In genomic region chr7:66791022-66791421, GRCm38 (mm10) we compare ENCODE assay signal across 19 mouse cellular contexts. TPM values are rescaled to one million over a fixed set of nuclear protein-coding genes. Genes with fewer than 3 reads are reported as not detected.
"Had no signal": no experiment of that assay in that cellular context is flagged by ENCODE, and none has a peak within 500 bp of the region (broad histone marks: within the 10 kb centered on the region; RNA-seq: fewer than 3 reads in every experiment).

No protein-coding gene starts in this region.

- H3K27ac ChIP-seq: heart, embryonic 13.5 days; heart, embryonic 15.5 days; hindbrain, embryonic 13.5 days; hindbrain, embryonic 15.5 days; hindbrain, postnatal 0 days; limb, embryonic 13.5 days; limb, embryonic 15.5 days; liver, embryonic 12.5 days had no signal

- H3K36me3 ChIP-seq: heart, embryonic 13.5 days; heart, embryonic 15.5 days; hindbrain, embryonic 13.5 days; hindbrain, embryonic 15.5 days; kidney, embryonic 15.5 days; limb, embryonic 13.5 days; limb, embryonic 15.5 days; liver, embryonic 12.5 days had no signal

- H3K4me3 ChIP-seq: heart, embryonic 13.5 days; heart, embryonic 15.5 days; hindbrain, embryonic 13.5 days; hindbrain, embryonic 15.5 days; kidney, embryonic 15.5 days; limb, embryonic 13.5 days; limb, embryonic 15.5 days; liver, embryonic 12.5 days had no signal

- H3K9ac ChIP-seq: heart, embryonic 13.5 days; heart, embryonic 15.5 days; hindbrain, embryonic 13.5 days; hindbrain, embryonic 15.5 days; kidney, embryonic 15.5 days; limb, embryonic 13.5 days; limb, embryonic 15.5 days; liver, embryonic 12.5 days had no signal

- H3K9me3 ChIP-seq: heart, embryonic 13.5 days; heart, embryonic 15.5 days; hindbrain, embryonic 13.5 days; hindbrain, embryonic 15.5 days; kidney, embryonic 15.5 days; limb, embryonic 13.5 days; limb, embryonic 15.5 days; liver, embryonic 12.5 days had no signal

- ATAC-seq: hindbrain, postnatal 0 days; liver, embryonic 12.5 days had no signal

- H3K4me2 ChIP-seq: heart, embryonic 11.5 days; heart, embryonic 13.5 days; heart, embryonic 15.5 days; hindbrain, embryonic 13.5 days; hindbrain, embryonic 15.5 days; kidney, embryonic 15.5 days; limb, embryonic 13.5 days; limb, embryonic 15.5 days; liver, embryonic 12.5 days had no signal

- DNase-seq: gastrocnemius, postnatal 14 days; gastrocnemius, postnatal 36 days; heart, postnatal 36 days; layer of hippocampus, adult 9-11 months; layer of hippocampus, postnatal 36 days; left cerebral cortex, postnatal 4 days had no signal

- H3K27me3 ChIP-seq: heart, embryonic 13.5 days; heart, embryonic 15.5 days; hindbrain, embryonic 13.5 days; hindbrain, embryonic 15.5 days; kidney, embryonic 15.5 days; limb, embryonic 13.5 days; limb, embryonic 15.5 days; liver, embryonic 12.5 days had no signal

RNA-seq across cellular contexts. Expression of gene Cers3, which starts 47.7 kb away (rescaled TPM):
- total RNA-seq: gastrocnemius, postnatal 14 days; hematopoietic stem cell, adult 5-6 weeks; liver, adult 2 months had no signal
- polyA plus RNA-seq: large intestine, adult 2 months had no signal
